Mouse (Mus musculus) lung, adult 2 months (tissue): ENCODE measurements around the gene Abcb4. TPM values are rescaled to one million over a fixed set of nuclear protein-coding genes. Genes with fewer than 3 reads are reported as not detected.
"Not testable (repeated sequence)": the region's sequence is repeated elsewhere in the genome, so short reads cannot be mapped to it uniquely, and the experiment has no call there.

Experiments used
- DNase-seq: peaks from one replicate; pipeline ENCODE4 v3.0.0; 2022
- H3K4me1 ChIP-seq: fragments of 200-500 bp; 2 replicates; pipeline ENCODE4 v1.6.1; 2011; ENCODE audit warnings: low read length; ENCODE audit not compliant: control insufficient read depth, insufficient read depth
- H3K4me3 ChIP-seq: fragments of 200-500 bp; replicated peaks from 2 replicates; pipeline ENCODE3; 2011; ENCODE audit warnings: low read depth, mild to moderate bottlenecking, control low read depth, low read length; ENCODE audit errors: extremely low read depth
- CTCF ChIP-seq: fragments of 200-500 bp; IDR thresholded peaks from 2 replicates; pipeline ENCODE4 v1.5.1; 2011; ENCODE audit warnings: mild to moderate bottlenecking, low read length, control low read depth; ENCODE audit not compliant: insufficient read depth
- POLR2A ChIP-seq: fragments of 200-500 bp; IDR thresholded peaks from 2 replicates; pipeline ENCODE4 v1.6.1; 2011; ENCODE audit warnings: low read depth, mild to moderate bottlenecking, control low read depth, low read length, borderline replicate concordance; ENCODE audit errors: extremely low read depth
- WGBS: fragments of 180-500 bp; shearing (Covaris S2); methylation state at CpG from one replicate; pipeline ENCODE4 v1.1.7; 2018; 5-methylcytosine and 5-hydroxymethylcytosine counted together
- polyA plus RNA-seq: library from polyadenylated mRNA; depleted of rRNA; stranded (reverse); fragments of >200 nt; gene quantifications from 2 replicates; pipeline ENCODE4 v1.2.3, GENCODE M21; 2012

Abcb4 gene
- polyA plus RNA-seq, 1 experiment, result 0.34 TPM

DNA sequence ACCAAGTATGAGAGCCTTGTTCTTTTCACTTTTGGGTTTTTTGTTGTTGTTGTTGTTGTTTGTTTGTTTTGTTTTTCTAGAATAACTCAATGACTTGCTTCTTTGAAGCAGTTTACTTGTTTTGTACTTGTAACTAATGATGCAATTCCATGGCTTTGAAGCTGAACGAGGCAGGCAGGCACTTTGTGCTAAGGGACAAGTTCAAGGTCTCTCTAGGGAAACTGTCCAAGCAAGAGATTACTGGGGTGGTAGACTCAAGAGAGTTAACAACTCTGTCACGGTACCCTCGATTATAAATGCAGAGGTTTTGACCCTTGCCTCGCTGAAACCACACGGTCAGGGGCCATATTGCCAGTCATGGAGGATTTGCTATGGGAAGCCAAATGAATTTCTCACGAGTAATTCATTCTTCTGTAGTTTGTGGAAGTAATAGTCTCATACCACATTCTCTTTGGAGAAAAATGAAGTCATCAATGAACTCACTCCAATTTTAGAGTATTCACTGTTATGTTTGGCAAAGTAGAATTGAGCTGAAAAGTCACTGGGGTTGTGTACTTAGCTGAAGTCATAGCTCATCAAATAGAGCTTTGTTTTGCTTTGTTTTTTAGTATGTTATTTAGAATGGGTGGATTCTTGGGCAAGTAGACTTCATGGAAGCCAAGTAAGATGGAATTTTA is 8.8 kb downstream of the Abcb4 start:
- no peak for TF ChIP-seq CTCF
- TF ChIP-seq POLR2A, result no peak
- no peaks in the 10 kb centered on the region for H3K4me1 ChIP-seq
- DNase-seq, result no peak
- H3K4me3 ChIP-seq, result no peak overlapping the region
- 70% methylated on average over 6 of the region's 6 CpGs for WGBS

DNA sequence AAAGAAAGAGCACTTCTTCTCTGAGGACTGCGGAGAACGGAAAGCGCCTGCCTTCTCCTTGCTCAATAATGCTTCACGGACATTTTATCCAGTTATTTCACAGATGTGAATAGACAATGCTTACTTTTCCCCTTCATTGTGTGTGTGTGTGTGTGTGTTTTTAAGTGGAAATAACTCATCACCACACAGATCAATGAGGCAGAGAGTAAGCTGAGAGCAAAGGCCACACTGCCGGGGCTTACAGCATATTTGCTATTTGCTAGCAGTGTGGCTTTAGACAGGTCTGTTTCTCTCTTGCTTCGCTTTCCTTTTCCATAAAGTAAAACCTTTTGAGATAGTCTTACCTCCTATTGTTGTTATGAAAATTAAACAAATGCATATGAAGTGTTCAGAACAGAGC is 11.0 kb downstream of the Abcb4 start:
- no peak for DNase-seq
- WGBS, result 87% methylated on average over 6 of the region's 6 CpGs
- H3K4me1 ChIP-seq, result no peaks in the 10 kb centered on the region
- H3K4me3 ChIP-seq, result no peak overlapping the region
- TF ChIP-seq POLR2A (no peak), CTCF (no peak)

DNA sequence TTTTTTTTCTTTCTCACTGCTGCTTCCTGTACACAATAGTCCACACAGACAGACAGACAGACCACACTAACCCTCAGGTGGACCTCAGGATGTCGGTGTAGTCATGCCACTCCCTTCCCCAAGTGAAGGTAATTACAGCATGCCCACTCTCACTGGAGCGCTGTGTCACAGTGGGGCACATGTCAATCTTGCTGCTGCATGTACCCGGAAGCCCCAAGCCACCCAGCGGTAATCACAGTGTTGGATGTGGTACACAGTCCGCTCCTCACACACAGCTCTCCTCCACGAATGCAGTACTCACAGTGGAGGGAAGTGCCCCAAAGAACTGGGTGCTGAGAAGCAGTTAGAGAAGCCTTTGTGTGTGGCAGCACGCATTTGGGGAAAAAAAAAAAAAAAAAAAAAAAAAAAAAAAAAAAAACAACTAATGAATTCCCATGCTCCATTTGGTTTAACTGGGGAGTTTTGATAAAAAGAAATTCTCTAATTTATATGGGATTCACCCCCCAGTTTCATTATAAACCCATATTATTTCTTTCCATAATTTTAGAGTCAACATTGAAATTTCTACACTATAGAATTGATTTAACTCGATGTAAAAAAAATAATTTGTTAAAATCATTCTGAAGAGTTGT is 18.2 kb downstream of the Abcb4 start:
- WGBS, result 74% methylated on average over 8 of the region's 8 CpGs
- Histone ChIP-seq H3K4me1 (no peaks in the 10 kb centered on the region), H3K4me3 (no peak overlapping the region)
- TF ChIP-seq POLR2A, result no peak
- no peak for TF ChIP-seq CTCF
- no peak for DNase-seq

DNA sequence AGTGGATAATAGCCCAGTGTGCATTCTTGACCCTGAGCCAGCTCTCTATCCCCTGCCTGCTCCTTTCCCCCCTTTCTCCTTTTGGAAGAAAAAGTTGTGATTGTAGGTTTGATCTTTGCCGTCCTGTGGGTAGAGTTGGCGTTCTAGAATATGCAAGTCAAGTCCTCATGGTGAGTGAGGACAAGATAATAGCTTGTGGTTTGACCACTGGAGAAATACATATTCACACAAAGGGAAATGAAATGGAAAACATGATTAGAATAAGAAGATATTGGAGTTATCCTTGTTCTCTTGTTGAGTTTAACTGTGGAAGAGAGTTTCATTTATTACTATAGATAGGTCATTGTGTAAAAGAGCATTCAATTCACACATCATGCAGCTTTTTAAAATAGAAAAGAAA is 22.9 kb downstream of the Abcb4 start:
- TF ChIP-seq CTCF (no peak), POLR2A (no peak)
- no peak overlapping the region for H3K4me3 ChIP-seq
- 82% methylated on average over 2 of the region's 2 CpGs for WGBS
- DNase-seq, result no peak
- H3K4me1 ChIP-seq, result no peaks in the 10 kb centered on the region

DNA sequence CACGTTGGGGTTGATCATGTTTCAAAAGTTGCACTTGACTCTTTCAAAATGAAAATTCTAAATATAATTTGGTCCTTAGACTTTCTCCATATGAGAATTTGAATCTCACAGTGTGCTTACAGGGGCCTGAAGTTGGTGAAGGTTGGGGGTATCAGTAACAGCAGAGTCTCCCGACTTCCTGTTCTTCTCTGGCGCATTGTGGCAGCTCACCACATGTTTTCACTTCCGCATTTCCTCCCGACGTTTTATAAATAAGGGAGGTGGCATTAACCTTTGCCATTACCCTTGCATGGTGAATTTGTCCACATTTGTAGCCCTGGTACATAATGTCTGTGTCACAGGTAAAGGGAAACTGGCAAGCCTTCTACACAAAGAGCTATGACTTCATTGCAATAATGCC is 23.6 kb downstream of the Abcb4 start:
- 51% methylated on average over 6 of the region's 6 CpGs for WGBS
- no peak overlapping the region for H3K4me3 ChIP-seq
- TF ChIP-seq POLR2A, result no peak
- TF ChIP-seq CTCF, result no peak
- no peak for DNase-seq
- H3K4me1 ChIP-seq, result no peaks in the 10 kb centered on the region

DNA sequence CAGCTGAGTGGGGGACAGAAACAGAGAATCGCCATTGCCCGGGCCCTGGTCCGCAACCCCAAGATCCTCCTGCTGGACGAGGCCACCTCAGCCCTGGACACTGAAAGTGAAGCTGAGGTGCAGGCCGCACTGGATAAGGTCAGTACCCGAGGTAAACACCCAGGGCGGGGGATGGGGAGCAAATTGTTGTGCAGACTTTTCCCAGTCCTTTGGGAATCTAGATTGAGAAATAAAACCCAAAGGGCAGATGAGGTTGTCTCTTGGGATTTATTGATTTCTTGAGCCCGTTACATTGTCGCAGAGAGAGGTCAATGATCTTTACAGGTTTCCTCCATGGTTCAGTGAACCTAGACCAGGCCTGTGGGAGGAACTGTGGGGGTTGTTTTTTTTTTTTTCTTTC is 34.9 kb downstream of the Abcb4 start:
- no peak overlapping the region for H3K4me3 ChIP-seq
- no peaks in the 10 kb centered on the region for H3K4me1 ChIP-seq
- no peak for TF ChIP-seq POLR2A
- TF ChIP-seq CTCF, result no peak
- no peak for DNase-seq
- WGBS, result 77% methylated on average over 9 of the region's 9 CpGs

DNA sequence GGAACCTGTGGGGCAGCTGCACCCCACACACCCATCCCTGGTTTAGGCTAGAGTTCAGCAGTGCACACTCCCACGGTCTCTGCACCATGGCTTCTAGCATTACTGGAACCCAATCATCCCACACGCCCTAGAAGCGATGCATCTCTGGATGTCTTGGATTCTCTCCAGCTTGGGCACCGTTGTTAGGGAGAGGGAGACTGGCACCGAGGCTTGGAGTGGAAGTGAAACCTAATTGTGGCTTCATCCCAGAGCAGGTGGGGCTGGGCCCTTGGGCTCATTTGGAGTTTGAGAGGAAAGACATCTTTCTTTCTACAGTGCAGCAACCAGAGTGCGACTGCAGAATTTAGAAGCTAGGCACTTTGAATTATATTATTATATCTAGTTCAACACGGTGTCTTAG is 44.4 kb downstream of the Abcb4 start:
- Histone ChIP-seq H3K4me3 (no peak overlapping the region), H3K4me1 (no peaks in the 10 kb centered on the region)
- DNase-seq, result no peak
- no peak for TF ChIP-seq CTCF
- no peak for TF ChIP-seq POLR2A
- WGBS, result 76% methylated on average over 7 of the region's 7 CpGs

DNA sequence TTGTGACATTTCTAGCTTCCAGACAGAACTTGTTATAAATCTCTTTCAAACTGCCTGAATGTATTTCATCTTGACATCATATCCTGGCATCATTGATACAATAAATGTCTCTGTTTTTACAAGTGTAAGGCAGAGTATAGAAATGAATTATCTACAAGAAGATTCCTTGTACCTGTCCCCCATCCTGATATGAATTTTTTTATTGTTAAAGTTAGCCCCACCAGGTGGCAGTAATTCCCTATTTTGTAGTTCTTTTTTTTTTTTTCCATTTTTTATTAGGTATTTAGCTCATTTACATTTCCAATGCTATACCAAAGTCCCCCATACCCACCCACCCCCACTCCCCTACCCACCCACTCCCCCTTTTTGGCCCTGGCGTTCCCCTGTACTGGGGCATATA is 47.7 kb downstream of the Abcb4 start:
- not testable (repeated sequence) for H3K4me3 ChIP-seq, DNase-seq, H3K4me1 ChIP-seq
- 75% methylated on average over 1 of the region's 1 CpGs for WGBS

DNA sequence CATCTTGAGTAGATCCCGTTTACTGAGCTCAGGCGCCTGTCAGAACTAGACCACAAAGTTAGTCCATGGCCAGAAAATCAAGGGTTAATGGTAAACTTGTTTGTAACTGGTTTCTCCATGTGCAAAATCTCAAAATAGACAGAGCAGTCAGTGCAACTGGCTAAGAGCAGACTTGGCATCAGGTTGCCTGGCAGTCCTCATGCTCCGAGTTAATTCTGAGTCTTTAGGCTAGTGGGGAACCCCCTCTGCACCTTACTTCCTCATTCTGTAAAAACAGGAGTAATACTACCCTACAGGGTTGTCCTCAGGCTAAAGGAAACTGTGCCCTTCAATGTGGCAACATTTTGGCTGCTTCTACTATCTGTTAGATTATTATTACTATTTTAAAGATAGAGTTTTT is 50.3 kb downstream of the Abcb4 start:
- 60% methylated on average over 3 of the region's 3 CpGs for WGBS
- no peak for DNase-seq
- TF ChIP-seq POLR2A, result no peak
- TF ChIP-seq CTCF, result no peak
- Histone ChIP-seq H3K4me3 (no peak overlapping the region), H3K4me1 (no peaks in the 10 kb centered on the region)

DNA sequence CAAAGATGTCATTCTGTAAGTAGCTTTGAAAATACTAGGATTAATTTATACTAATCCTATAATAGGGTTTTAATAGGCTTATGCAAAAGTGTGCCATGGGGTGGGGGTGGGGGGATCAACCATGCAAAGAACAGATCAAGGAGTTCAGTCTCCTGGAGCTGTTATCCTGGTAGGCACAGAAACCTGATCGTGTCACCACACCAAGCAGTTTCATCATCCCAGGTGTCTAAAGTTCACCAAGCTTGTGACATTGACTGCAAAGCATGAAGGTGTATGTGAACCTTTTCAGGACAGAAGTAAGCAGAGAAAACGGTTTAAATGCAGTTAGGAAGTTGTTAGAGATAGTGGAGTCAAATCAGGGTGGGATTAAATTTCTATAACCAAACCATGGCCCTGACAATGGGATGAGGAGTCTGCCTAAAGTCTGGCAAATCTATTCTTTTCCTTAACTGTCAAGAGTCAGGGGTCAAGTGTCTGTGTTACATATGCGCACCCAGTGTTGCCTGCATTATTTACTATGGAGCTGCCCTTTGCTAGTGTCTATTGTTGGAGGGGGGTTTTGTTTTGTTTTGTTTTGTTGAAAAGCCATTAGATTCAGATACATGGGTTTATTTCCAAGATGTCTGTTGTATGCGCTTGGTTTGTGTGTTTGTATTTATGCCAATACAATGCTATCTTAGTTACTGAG is 54.0 kb downstream of the Abcb4 start:
- TF ChIP-seq POLR2A (no peak), CTCF (no peak)
- no peak for DNase-seq
- Histone ChIP-seq H3K4me1 (no peaks in the 10 kb centered on the region), H3K4me3 (no peak overlapping the region)
- WGBS, result 71% methylated on average over 4 of the region's 4 CpGs
